Mouse (Mus musculus): ENCODE data around the gene Nme7. TPM values are rescaled to one million over a fixed set of nuclear protein-coding genes. Genes with fewer than 3 reads are reported as not detected.

Nme7 gene
- polyA plus RNA-seq, 1 experiment, result 22.0 TPM

DNA sequence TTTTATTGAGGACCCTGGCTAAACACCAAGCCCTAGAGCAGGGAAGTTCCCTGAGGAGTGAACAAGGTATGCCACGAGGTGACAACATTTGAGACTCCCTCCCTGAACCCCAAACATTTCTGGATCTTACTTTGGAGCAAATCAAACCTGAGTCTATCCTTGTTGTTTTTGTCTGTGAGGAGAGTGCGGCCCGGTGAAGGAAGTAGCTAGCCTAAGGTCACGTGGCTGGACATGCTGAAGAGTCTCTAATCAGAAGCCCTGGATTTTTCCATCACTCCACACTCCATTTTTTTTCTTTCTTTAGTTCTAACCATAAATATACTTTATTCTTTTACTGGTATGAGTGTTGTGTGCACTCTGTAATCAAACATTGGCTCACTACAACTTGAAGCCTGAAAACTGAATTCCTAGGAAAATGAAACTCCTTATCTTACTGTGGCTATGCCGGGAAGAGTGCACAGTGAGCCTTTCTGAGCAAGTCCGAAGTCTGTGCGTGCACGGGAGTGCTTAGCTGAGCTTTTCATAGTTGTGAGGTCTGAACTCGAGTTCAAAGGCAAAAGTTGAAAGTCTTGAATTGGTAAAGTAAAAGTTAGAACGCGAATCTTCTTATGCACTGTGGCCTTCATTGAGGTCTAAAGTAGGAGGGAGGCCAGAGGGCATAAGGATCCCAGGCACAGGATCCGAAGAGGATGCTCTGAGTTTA, 112.9 kb downstream of the Nme7 start:
- Histone ChIP-seq H3K4me1 (ENCODE audit: control insufficient read depth, insufficient read depth, low read length) (no peaks in the 10 kb centered on the region), H3K4me3 (ENCODE audit: insufficient read depth, low read length) (no peak overlapping the region), H3K27ac (ENCODE audit: insufficient read depth, low read length) (no peak overlapping the region)
- TF ChIP-seq POLR2A (IDR thresholded peaks at IDR 0.05; ENCODE audit: extremely low read depth, insufficient read depth, low read length) (no peak), CTCF (IDR thresholded peaks at IDR 0.05; ENCODE audit: extremely low read depth, insufficient read depth, low read length) (no peak)

DNA sequence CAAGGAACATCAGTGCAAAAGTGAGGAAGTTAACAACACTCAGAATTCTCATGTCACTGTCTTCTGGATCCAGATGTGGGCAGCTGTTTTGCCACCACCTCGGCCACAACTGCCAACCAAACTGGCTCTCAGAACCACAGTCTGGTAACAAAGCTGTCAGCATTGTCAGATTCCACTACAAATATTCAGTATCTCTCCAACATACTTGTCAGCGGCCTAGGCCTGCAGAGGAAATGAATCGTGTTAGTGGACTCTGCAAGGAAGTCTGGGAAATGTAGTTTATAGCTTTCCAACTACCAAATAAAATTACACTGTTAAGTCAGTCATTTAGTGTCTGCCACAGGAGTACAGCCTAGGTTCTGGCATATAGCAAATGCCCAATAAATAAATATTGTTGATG, 113.7 kb downstream of the Nme7 start:
- no peak for TF ChIP-seq POLR2A (IDR thresholded peaks at IDR 0.05; ENCODE audit: extremely low read depth, insufficient read depth, low read length)
- no peak for TF ChIP-seq CTCF (IDR thresholded peaks at IDR 0.05; ENCODE audit: extremely low read depth, insufficient read depth, low read length)
- Histone ChIP-seq H3K4me1 (ENCODE audit: control insufficient read depth, insufficient read depth, low read length) (no peaks in the 10 kb centered on the region), H3K27ac (ENCODE audit: insufficient read depth, low read length) (no peak overlapping the region), H3K4me3 (ENCODE audit: insufficient read depth, low read length) (no peak overlapping the region)

DNA sequence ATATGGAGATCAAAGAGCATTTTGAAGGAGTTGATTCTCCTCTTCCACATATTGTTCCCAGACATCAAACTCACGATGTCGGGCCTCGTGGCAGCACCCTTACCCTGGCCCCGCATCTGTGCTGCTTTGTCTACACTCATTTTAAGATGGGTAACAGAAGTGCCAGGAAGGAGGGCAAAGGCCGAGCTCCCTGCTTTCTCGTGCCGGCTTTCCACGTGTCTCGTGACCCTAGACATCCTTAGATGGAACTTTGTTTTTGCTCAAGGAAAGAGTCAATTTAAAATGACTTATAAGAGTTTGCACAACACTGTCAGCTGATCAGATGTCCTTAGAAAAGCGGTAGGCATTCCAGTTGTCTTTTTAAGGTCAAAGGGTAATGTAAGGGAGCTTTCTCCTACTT, 114.4 kb downstream of the Nme7 start:
- no peak overlapping the region for H3K27ac ChIP-seq (ENCODE audit: insufficient read depth, low read length)
- no peaks in the 10 kb centered on the region for H3K4me1 ChIP-seq (ENCODE audit: control insufficient read depth, insufficient read depth, low read length)
- TF ChIP-seq CTCF (IDR thresholded peaks at IDR 0.05; ENCODE audit: extremely low read depth, insufficient read depth, low read length), result no peak
- no peak for TF ChIP-seq POLR2A (IDR thresholded peaks at IDR 0.05; ENCODE audit: extremely low read depth, insufficient read depth, low read length)
- no peak overlapping the region for H3K4me3 ChIP-seq (ENCODE audit: insufficient read depth, low read length)

DNA sequence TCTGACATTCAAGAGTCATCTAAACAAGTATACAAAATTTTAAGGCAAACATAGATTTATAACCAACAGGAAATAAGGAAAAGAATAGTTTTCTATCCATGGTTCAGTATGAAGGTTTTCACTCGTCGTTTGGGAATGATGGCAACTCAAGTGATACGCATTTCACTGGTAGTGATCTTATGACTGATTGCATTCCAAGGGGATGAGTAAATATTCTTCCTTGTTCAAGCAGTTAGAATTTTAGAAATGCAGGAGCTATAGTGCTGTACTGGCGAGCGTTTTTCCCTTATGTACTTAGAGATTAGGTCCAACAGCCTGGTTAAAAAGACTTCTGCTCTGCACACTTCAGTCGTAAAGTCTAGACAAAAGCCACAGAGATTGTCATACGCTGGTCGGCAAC, 115.5 kb downstream of the Nme7 start:
- TF ChIP-seq POLR2A (IDR thresholded peaks at IDR 0.05; ENCODE audit: extremely low read depth, insufficient read depth, low read length), result no peak
- no peak for TF ChIP-seq CTCF (IDR thresholded peaks at IDR 0.05; ENCODE audit: extremely low read depth, insufficient read depth, low read length)
- Histone ChIP-seq H3K27ac (ENCODE audit: insufficient read depth, low read length) (no peak overlapping the region), H3K4me1 (ENCODE audit: control insufficient read depth, insufficient read depth, low read length) (no peaks in the 10 kb centered on the region), H3K4me3 (ENCODE audit: insufficient read depth, low read length) (no peak overlapping the region)

DNA sequence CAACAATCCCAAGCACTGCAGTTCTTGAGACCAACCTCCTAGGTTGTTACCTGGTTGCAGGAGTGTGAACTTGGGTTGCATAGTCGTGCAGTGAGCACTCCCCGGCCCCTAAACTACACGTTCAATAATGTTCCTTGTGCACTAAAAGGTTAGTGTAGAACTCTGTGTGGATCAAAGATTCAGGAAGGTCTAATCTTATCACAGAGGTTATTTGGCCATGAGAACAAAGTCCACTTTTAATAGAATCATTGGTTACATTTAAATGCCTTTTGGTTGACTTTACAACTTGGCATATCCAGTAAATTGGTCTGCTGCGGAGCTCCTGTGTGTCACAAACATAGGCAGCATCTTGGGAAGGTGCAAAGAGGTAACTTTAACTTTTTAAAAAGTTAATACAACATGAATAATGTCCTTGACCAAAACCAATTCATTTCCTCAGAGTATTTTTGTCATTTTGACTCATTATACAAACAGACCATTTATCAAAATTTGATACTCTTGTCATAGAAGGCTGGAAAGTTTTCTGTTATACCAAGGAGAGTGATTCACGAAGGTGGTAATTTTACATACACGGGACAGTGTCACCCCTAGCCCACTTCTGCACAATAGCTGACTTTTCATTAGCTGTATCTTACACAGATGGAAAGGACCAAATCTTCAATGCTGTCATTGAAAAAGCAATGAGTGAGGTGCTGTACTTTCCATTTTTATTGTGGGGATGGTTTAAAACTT, 116.9 kb downstream of the Nme7 start:
- no peak overlapping the region for H3K4me3 ChIP-seq (ENCODE audit: insufficient read depth, low read length)
- H3K27ac ChIP-seq (ENCODE audit: insufficient read depth, low read length), result no peak overlapping the region
- no peak for TF ChIP-seq POLR2A (IDR thresholded peaks at IDR 0.05; ENCODE audit: extremely low read depth, insufficient read depth, low read length)
- TF ChIP-seq CTCF (IDR thresholded peaks at IDR 0.05; ENCODE audit: extremely low read depth, insufficient read depth, low read length), result no peak
- H3K4me1 ChIP-seq (ENCODE audit: control insufficient read depth, insufficient read depth, low read length), result no peaks in the 10 kb centered on the region

DNA sequence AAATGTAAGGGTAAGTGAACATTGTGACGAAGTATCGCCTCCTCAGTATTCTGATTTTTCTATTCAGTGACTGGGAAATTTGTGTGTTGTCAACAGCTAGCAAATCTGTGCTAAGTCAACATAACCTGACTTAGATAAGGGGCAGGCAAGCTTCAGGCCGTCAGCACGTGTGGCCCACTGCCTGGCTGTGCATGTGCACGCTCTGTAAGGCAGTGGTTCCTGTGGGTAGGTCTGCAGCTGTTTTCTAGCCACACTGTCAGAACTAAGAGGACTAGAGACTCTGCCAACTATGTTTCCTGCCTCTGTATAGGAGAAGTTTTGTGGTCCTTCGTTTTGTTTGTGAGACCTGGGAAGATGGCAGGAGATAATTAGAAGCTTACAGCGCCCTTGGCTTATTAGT, 122.3 kb downstream of the Nme7 start:
- no peak overlapping the region for H3K4me3 ChIP-seq (ENCODE audit: insufficient read depth, low read length)
- no peak overlapping the region for H3K27ac ChIP-seq (ENCODE audit: insufficient read depth, low read length)
- H3K4me1 ChIP-seq (ENCODE audit: control insufficient read depth, insufficient read depth, low read length), result no peaks in the 10 kb centered on the region
- TF ChIP-seq POLR2A (IDR thresholded peaks at IDR 0.05; ENCODE audit: extremely low read depth, insufficient read depth, low read length) (no peak), CTCF (IDR thresholded peaks at IDR 0.05; ENCODE audit: extremely low read depth, insufficient read depth, low read length) (no peak)

DNA sequence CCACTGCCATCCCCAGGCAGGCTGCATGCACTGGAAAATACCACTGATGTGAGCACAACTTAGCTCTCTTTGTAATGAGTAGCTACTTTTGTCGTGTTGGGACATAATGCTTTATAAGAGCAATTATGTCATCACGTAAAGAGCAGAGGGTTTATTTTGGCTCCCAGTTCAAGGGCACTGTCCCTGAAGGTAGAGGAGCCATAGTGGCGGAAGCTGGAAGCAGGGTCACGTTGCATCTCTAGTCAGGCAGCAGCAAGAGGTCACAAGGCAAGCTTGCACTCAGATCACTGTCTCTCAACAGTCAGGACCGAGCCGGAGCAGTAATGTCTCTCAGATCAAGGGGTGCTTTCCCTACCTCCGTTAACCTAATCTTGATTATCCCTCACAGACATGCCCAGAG, 123.9 kb downstream of the Nme7 start:
- no peak overlapping the region for H3K27ac ChIP-seq (ENCODE audit: insufficient read depth, low read length)
- H3K4me1 ChIP-seq (ENCODE audit: control insufficient read depth, insufficient read depth, low read length), result no peaks in the 10 kb centered on the region
- no peak overlapping the region for H3K4me3 ChIP-seq (ENCODE audit: insufficient read depth, low read length)
- TF ChIP-seq CTCF (IDR thresholded peaks at IDR 0.05; ENCODE audit: extremely low read depth, insufficient read depth, low read length), result no peak
- TF ChIP-seq POLR2A (IDR thresholded peaks at IDR 0.05; ENCODE audit: extremely low read depth, insufficient read depth, low read length), result no peak

DNA sequence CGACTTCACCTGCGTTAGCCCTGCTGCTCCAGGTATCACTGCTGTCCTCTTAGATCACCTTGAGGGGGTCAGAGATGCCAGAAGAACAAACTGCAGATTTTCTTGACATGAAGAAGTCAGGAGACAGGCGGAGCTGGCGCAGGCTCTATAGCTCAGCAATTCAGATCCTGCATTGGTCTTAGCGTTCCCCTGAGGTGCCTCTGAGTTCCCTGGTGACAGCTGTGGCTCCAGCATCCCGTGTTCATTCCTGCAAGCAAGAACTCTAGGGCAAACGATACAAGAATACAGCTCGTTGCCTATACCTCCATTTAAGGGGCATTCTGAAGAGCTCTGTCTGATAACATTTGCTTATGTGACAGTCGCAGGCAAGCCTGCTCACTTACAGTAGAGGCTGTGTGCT, 124.7 kb downstream of the Nme7 start:
- H3K4me1 ChIP-seq (ENCODE audit: control insufficient read depth, insufficient read depth, low read length), result no peaks in the 10 kb centered on the region
- H3K4me3 ChIP-seq (ENCODE audit: insufficient read depth, low read length), result no peak overlapping the region
- H3K27ac ChIP-seq (ENCODE audit: insufficient read depth, low read length), result no peak overlapping the region
- no peak for TF ChIP-seq CTCF (IDR thresholded peaks at IDR 0.05; ENCODE audit: extremely low read depth, insufficient read depth, low read length)
- no peak for TF ChIP-seq POLR2A (IDR thresholded peaks at IDR 0.05; ENCODE audit: extremely low read depth, insufficient read depth, low read length)

DNA sequence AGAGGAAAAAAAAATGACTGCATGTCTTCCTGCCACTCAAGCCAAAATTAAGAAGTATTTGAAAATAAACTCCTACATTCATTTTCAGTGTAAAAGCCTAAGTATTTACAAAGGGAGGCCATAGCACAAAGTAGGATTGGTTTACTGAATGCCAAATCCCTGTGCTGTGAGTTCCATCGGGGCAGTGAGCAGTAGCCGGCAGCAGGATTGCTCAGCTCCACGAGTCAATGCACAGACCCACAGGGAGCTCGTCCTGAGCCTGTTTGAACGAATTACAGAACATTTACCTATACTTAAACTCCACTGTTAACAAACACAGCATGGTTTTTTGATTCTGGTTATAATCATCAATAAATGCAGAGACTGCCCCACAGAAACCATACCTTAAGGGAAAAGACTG, 128.7 kb downstream of the Nme7 start:
- TF ChIP-seq CTCF (IDR thresholded peaks at IDR 0.05; ENCODE audit: extremely low read depth, insufficient read depth, low read length) (no peak), POLR2A (IDR thresholded peaks at IDR 0.05; ENCODE audit: extremely low read depth, insufficient read depth, low read length) (no peak)
- Histone ChIP-seq H3K27ac (ENCODE audit: insufficient read depth, low read length) (no peak overlapping the region), H3K4me1 (ENCODE audit: control insufficient read depth, insufficient read depth, low read length) (no peaks in the 10 kb centered on the region; the same call in 1 of the 2 replicates), H3K4me3 (ENCODE audit: insufficient read depth, low read length) (no peak overlapping the region)

DNA sequence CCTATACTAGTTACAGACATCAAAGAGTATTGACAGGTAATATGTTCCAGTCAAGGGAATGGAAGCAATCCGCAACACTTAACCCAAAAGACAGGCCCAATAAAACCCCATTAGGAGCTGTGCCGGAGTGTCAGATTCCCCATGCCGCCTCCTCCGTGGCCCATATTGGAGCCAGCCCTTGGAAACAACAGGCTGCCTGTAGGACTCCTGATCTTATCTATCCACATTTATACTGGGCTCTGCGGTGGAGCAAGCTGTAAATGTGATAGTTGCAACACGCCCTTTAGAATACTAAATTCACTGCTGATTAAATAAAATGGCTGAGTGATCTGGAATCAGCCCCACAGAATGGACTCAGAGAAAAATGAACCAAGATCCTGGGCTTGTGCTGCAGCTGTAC, 130.1 kb downstream of the Nme7 start:
- TF ChIP-seq CTCF (IDR thresholded peaks at IDR 0.05; ENCODE audit: extremely low read depth, insufficient read depth, low read length) (no peak), POLR2A (IDR thresholded peaks at IDR 0.05; ENCODE audit: extremely low read depth, insufficient read depth, low read length) (no peak)
- H3K4me1 ChIP-seq (ENCODE audit: control insufficient read depth, insufficient read depth, low read length), result no peaks in the 10 kb centered on the region; the same call in 1 of the 2 replicates
- no peak overlapping the region for H3K4me3 ChIP-seq (ENCODE audit: insufficient read depth, low read length)
- no peak overlapping the region for H3K27ac ChIP-seq (ENCODE audit: insufficient read depth, low read length)
